Mouse (Mus musculus) liver, embryonic 14.5 days (tissue): ENCODE measurements around the gene Rnf113a2.

Experiments
- CTCF ChIP-seq: IDR thresholded peaks from 2 replicates; pipeline ENCODE4 v1.5.1; 2016; ENCODE audit warnings: antibody characterized with exemption, low read depth, control low read depth
- EP300 ChIP-seq: IDR thresholded peaks from 2 replicates; pipeline ENCODE4 v1.6.1; 2016; ENCODE audit warnings: antibody characterized with exemption, low read depth

- TF ChIP-seq CTCF (no peak), EP300 (no peak)
Observed at GRCm38 (mm10) chr12:84462856-84463255, 45.9 kb downstream of the Rnf113a2 start.
